Mouse (Mus musculus): Measurements from ENCODE around the gene Aurkaip1.
"Not testable (repeated sequence)": the region's sequence is repeated elsewhere in the genome, so short reads cannot be mapped to it uniquely, and the experiment has no call there.

Gene Aurkaip1

GRCm38 (mm10) chr4:155831205-155831766 is at the start of gene Aurkaip1:
Aurkaip1 (plus strand) TSS chr4:155831272.
- peak; percentile 87 to 88 for DNase-seq (ENCODE audit: low read depth in 2 of 2, low spot score in 2 of 2)

GRCm38 (mm10) chr4:155783486-155784080 is 47.5 kb upstream of the Aurkaip1 start:
- no peak for DNase-seq (ENCODE audit: low read depth in 2 of 2, low spot score in 2 of 2)

- DNase-seq (ENCODE audit: low read depth in 2 of 2, low spot score in 2 of 2), result peak; percentile 50 to 66
Measured at GRCm38 (mm10) chr4:155784081-155784701, 46.9 kb upstream of the Aurkaip1 start.

GRCm38 (mm10) chr4:155785246-155785645 is 45.8 kb upstream of the Aurkaip1 start:
- DNase-seq (ENCODE audit: low read depth in 2 of 2, low spot score in 2 of 2), result no peak

- no peak for DNase-seq (ENCODE audit: low read depth in 2 of 2, low spot score in 2 of 2)
Measured at GRCm38 (mm10) chr4:155785819-155786218, 45.3 kb upstream of the Aurkaip1 start, which contains the start of gene Tmem88b. Tmem88b (minus strand) TSS chr4:155785874.

- no peak for DNase-seq (ENCODE audit: low read depth in 2 of 2, low spot score in 2 of 2)
Measured at GRCm38 (mm10) chr4:155788300-155788699, 42.8 kb upstream of the Aurkaip1 start.

- not testable (repeated sequence) for DNase-seq (ENCODE audit: low read depth in 2 of 2, low spot score in 2 of 2)
Measured at GRCm38 (mm10) chr4:155788833-155789232, 42.2 kb upstream of the Aurkaip1 start.

GRCm38 (mm10) chr4:155790021-155790489 is 41.0 kb upstream of the Aurkaip1 start, which contains the start of gene Ankrd65:
Ankrd65 (plus strand) TSS chr4:155790439.
- no peak for DNase-seq (ENCODE audit: low read depth in 2 of 2, low spot score in 2 of 2)

GRCm38 (mm10) chr4:155790650-155791161 is 40.4 kb upstream of the Aurkaip1 start:
- no peak for DNase-seq (ENCODE audit: low read depth in 2 of 2, low spot score in 2 of 2)

- DNase-seq (ENCODE audit: low read depth in 2 of 2, low spot score in 2 of 2), result no peak
Measured at GRCm38 (mm10) chr4:155791240-155791933, 39.7 kb upstream of the Aurkaip1 start.

- no peak for DNase-seq (ENCODE audit: low read depth in 2 of 2, low spot score in 2 of 2)
Measured at GRCm38 (mm10) chr4:155793730-155794129, 37.3 kb upstream of the Aurkaip1 start.

GRCm38 (mm10) chr4:155802075-155802474 is 29.0 kb upstream of the Aurkaip1 start:
- no peak for DNase-seq (ENCODE audit: low read depth in 2 of 2, low spot score in 2 of 2)

- peak in 1 of 2 experiments; percentile 28 for DNase-seq (ENCODE audit: low read depth in 2 of 2, low spot score in 2 of 2)
Measured at GRCm38 (mm10) chr4:155802741-155803339, 28.2 kb upstream of the Aurkaip1 start, which contains the start of gene Mrpl20. Mrpl20 (plus strand) TSS chr4:155802878.

- DNase-seq (ENCODE audit: low read depth in 2 of 2, low spot score in 2 of 2), result peak; percentile 95
Measured at GRCm38 (mm10) chr4:155803340-155804041, 27.6 kb upstream of the Aurkaip1 start.

GRCm38 (mm10) chr4:155807841-155808240 is 23.2 kb upstream of the Aurkaip1 start:
- DNase-seq (ENCODE audit: low read depth in 2 of 2, low spot score in 2 of 2), result no peak

GRCm38 (mm10) chr4:155811929-155812664 is 19.0 kb upstream of the Aurkaip1 start, which contains the start of gene Ccnl2:
Ccnl2 (plus strand) TSS chr4:155812489.
- DNase-seq (ENCODE audit: low read depth in 2 of 2, low spot score in 2 of 2), result peak; percentile 88 to 90

GRCm38 (mm10) chr4:155812665-155813181 is 18.3 kb upstream of the Aurkaip1 start:
- DNase-seq (ENCODE audit: low read depth in 2 of 2, low spot score in 2 of 2), result peak in 1 of 2 experiments; percentile 20

GRCm38 (mm10) chr4:155817533-155817932 is 13.5 kb upstream of the Aurkaip1 start:
- DNase-seq (ENCODE audit: low read depth in 2 of 2, low spot score in 2 of 2), result no peak

GRCm38 (mm10) chr4:155821025-155821424 is 10.0 kb upstream of the Aurkaip1 start:
- DNase-seq (ENCODE audit: low read depth in 2 of 2, low spot score in 2 of 2), result peak in 1 of 2 experiments; percentile 29

Measured in CD8-positive naive resting alpha-beta T cell, adult 2 months (primary cell).